Mouse (Mus musculus): Measurements from ENCODE around the gene Sag. TPM values are rescaled to one million over a fixed set of nuclear protein-coding genes. Genes with fewer than 3 reads are reported as not detected.

Gene Sag
- polyA plus RNA-seq, 1 experiment from 2014 or later = 1.8 TPM

- Histone ChIP-seq H3K9me3 (ENCODE audit: control insufficient read depth, low read length) (no peaks in the 10 kb centered on the region), H3K27me3 (replicated peaks; ENCODE audit: control insufficient read depth, insufficient read depth, low read length) (no peaks in the 10 kb centered on the region), H3K4me1 (replicated peaks; ENCODE audit: control insufficient read depth, insufficient read depth, low read length) (peaks cover 28% of the 10 kb centered on the region), H3K4me3 (ENCODE audit: low read depth, low read length) (no peak overlapping the region), H3K9ac (ENCODE audit: low read length) (no peak overlapping the region), H3K27ac (ENCODE audit: low read depth) (no peak overlapping the region; the same call in 1 of the 2 replicates), H3K36me3 (ENCODE audit: control insufficient read depth, insufficient read depth, low read length) (no peaks in the 10 kb centered on the region), H3K4me2 (ENCODE audit: low read length) (no peak overlapping the region)
- 19% methylated on average over 4 of the region's 4 CpGs for WGBS
- DNase-seq (ENCODE audit: low spot score) (no peak), ATAC-seq (replicated peaks; ENCODE audit: low FRiP score, low TSS enrichment, low read depth) (no peak)
Observed at GRCm38 (mm10) chr1:87847475-87848168, 44.1 kb downstream of the Sag start.

- no peak overlapping the region for H3K9ac ChIP-seq (ENCODE audit: low read length)
- no peaks in the 10 kb centered on the region for H3K9me3 ChIP-seq (ENCODE audit: control insufficient read depth, low read length)
- no peaks in the 10 kb centered on the region for H3K27me3 ChIP-seq (replicated peaks; ENCODE audit: control insufficient read depth, insufficient read depth, low read length)
- H3K27ac ChIP-seq (ENCODE audit: low read depth) = no peak overlapping the region
- no peak for ATAC-seq (replicated peaks; ENCODE audit: low FRiP score, low TSS enrichment, low read depth)
- peaks cover 32% of the 10 kb centered on the region for H3K4me1 ChIP-seq (replicated peaks; ENCODE audit: control insufficient read depth, insufficient read depth, low read length)
- no peak overlapping the region for H3K4me2 ChIP-seq (ENCODE audit: low read length)
- H3K36me3 ChIP-seq (ENCODE audit: control insufficient read depth, insufficient read depth, low read length) = no peaks in the 10 kb centered on the region
- WGBS = 31% methylated on average over 11 of the region's 11 CpGs
- DNase-seq (ENCODE audit: low spot score) = no peak
- no peak overlapping the region for H3K4me3 ChIP-seq (ENCODE audit: low read depth, low read length)
Observed at GRCm38 (mm10) chr1:87848237-87848996, 44.9 kb downstream of the Sag start.

GRCm38 (mm10) chr1:87849278-87849677, 45.8 kb downstream of the Sag start:
- no peaks in the 10 kb centered on the region for H3K36me3 ChIP-seq (ENCODE audit: control insufficient read depth, insufficient read depth, low read length)
- no peak overlapping the region for H3K4me3 ChIP-seq (ENCODE audit: low read depth, low read length)
- no peak overlapping the region for H3K9ac ChIP-seq (ENCODE audit: low read length)
- H3K4me1 ChIP-seq (replicated peaks; ENCODE audit: control insufficient read depth, insufficient read depth, low read length) = peaks cover 35% of the 10 kb centered on the region
- DNase-seq (ENCODE audit: low spot score) (no peak), ATAC-seq (replicated peaks; ENCODE audit: low FRiP score, low TSS enrichment, low read depth) (no peak)
- no peak overlapping the region for H3K27ac ChIP-seq (ENCODE audit: low read depth)
- H3K4me2 ChIP-seq (ENCODE audit: low read length) = no peak overlapping the region
- no peaks in the 10 kb centered on the region for H3K27me3 ChIP-seq (replicated peaks; ENCODE audit: control insufficient read depth, insufficient read depth, low read length)
- H3K9me3 ChIP-seq (ENCODE audit: control insufficient read depth, low read length) = no peaks in the 10 kb centered on the region
- WGBS = 55% methylated on average over 5 of the region's 5 CpGs

GRCm38 (mm10) chr1:87851344-87851743, 47.9 kb downstream of the Sag start:
- H3K4me3 ChIP-seq (ENCODE audit: low read depth, low read length) = no peak overlapping the region
- no peaks in the 10 kb centered on the region for H3K36me3 ChIP-seq (ENCODE audit: control insufficient read depth, insufficient read depth, low read length)
- no peak overlapping the region for H3K27ac ChIP-seq (ENCODE audit: low read depth)
- H3K4me2 ChIP-seq (ENCODE audit: low read length) = no peak overlapping the region
- H3K27me3 ChIP-seq (replicated peaks; ENCODE audit: control insufficient read depth, insufficient read depth, low read length) = no peaks in the 10 kb centered on the region
- no peak for ATAC-seq (replicated peaks; ENCODE audit: low FRiP score, low TSS enrichment, low read depth)
- WGBS = 92% methylated on average over 3 of the region's 3 CpGs
- DNase-seq (ENCODE audit: low spot score) = no peak
- H3K9me3 ChIP-seq (ENCODE audit: control insufficient read depth, low read length) = no peaks in the 10 kb centered on the region
- H3K4me1 ChIP-seq (replicated peaks; ENCODE audit: control insufficient read depth, insufficient read depth, low read length) = peaks cover 45% of the 10 kb centered on the region
- H3K9ac ChIP-seq (ENCODE audit: low read length) = no peak overlapping the region

GRCm38 (mm10) chr1:87852081-87852790, 48.8 kb downstream of the Sag start:
- H3K27ac ChIP-seq (ENCODE audit: low read depth) = no peak overlapping the region
- no peak overlapping the region; the same call in 1 of the 2 replicates for H3K4me3 ChIP-seq (ENCODE audit: low read depth, low read length)
- ATAC-seq (replicated peaks; ENCODE audit: low FRiP score, low TSS enrichment, low read depth) (no peak), DNase-seq (ENCODE audit: low spot score) (no peak)
- WGBS = 56% methylated on average over 5 of the region's 5 CpGs
- no peaks in the 10 kb centered on the region for H3K27me3 ChIP-seq (replicated peaks; ENCODE audit: control insufficient read depth, insufficient read depth, low read length)
- peak overlapping the region; percentile 54 for H3K4me2 ChIP-seq (ENCODE audit: low read length)
- no peaks in the 10 kb centered on the region for H3K36me3 ChIP-seq (ENCODE audit: control insufficient read depth, insufficient read depth, low read length)
- no peak overlapping the region for H3K9ac ChIP-seq (ENCODE audit: low read length)
- no peaks in the 10 kb centered on the region for H3K9me3 ChIP-seq (ENCODE audit: control insufficient read depth, low read length)
- peaks cover 42% of the 10 kb centered on the region for H3K4me1 ChIP-seq (replicated peaks; ENCODE audit: control insufficient read depth, insufficient read depth, low read length)

- H3K9ac ChIP-seq (ENCODE audit: low read length) = peak within 1 kb of the TSS; percentile 89
- no peaks in the 10 kb centered on the region for H3K9me3 ChIP-seq (ENCODE audit: control insufficient read depth, low read length)
- H3K4me3 ChIP-seq (ENCODE audit: low read depth, low read length) = peak within 1 kb of the TSS; percentile 77
- WGBS = 2% methylated on average over 53 of the region's 74 CpGs
- ATAC-seq (replicated peaks; ENCODE audit: low FRiP score, low TSS enrichment, low read depth) (peak; percentile 93), DNase-seq (ENCODE audit: low spot score) (peak; percentile 85)
- peak within 1 kb of the TSS; percentile 55 for H3K27ac ChIP-seq (ENCODE audit: low read depth)
- H3K36me3 ChIP-seq (ENCODE audit: control insufficient read depth, insufficient read depth, low read length) = no peaks in the 10 kb centered on the region
- no peaks in the 10 kb centered on the region for H3K27me3 ChIP-seq (replicated peaks; ENCODE audit: control insufficient read depth, insufficient read depth, low read length)
- peaks cover 35% of the 10 kb centered on the region for H3K4me1 ChIP-seq (replicated peaks; ENCODE audit: control insufficient read depth, insufficient read depth, low read length)
- peak within 1 kb of the TSS; percentile 94 for H3K4me2 ChIP-seq (ENCODE audit: low read length)
Observed at GRCm38 (mm10) chr1:87852892-87853600, 49.6 kb downstream of the Sag start, which contains the start of gene Dgkd. Dgkd (plus strand) TSS chr1:87853287.

- no peak; the same call in 1 of the 2 replicates for ATAC-seq (replicated peaks; ENCODE audit: low FRiP score, low TSS enrichment, low read depth)
- Histone ChIP-seq H3K36me3 (ENCODE audit: control insufficient read depth, insufficient read depth, low read length) (no peaks in the 10 kb centered on the region), H3K27me3 (replicated peaks; ENCODE audit: control insufficient read depth, insufficient read depth, low read length) (no peaks in the 10 kb centered on the region), H3K9ac (ENCODE audit: low read length) (peak overlapping the region; percentile 89), H3K9me3 (ENCODE audit: control insufficient read depth, low read length) (no peaks in the 10 kb centered on the region), H3K4me1 (replicated peaks; ENCODE audit: control insufficient read depth, insufficient read depth, low read length) (peaks cover 28% of the 10 kb centered on the region), H3K4me3 (ENCODE audit: low read depth, low read length) (peak overlapping the region; percentile 77), H3K4me2 (ENCODE audit: low read length) (peak overlapping the region; percentile 94), H3K27ac (ENCODE audit: low read depth) (peak overlapping the region; percentile 55)
- under 1% methylated on average over 40 of the region's 48 CpGs for WGBS
- peak; percentile 83 for DNase-seq (ENCODE audit: low spot score)
Observed at GRCm38 (mm10) chr1:87853601-87854361, 50.3 kb downstream of the Sag start.

Data from intestine, embryonic 14.5 days (tissue).